Mouse (Mus musculus) E14TG2a.4 (cell line): ENCODE data around the gene D11Wsu47e.

Experiments
- H3K27me3 ChIP-seq: 2 replicates; pipeline ENCODE4 v1.6.1; 2014; ENCODE audit warnings: low read length, control low read depth; ENCODE audit not compliant: insufficient read depth
- H3K36me3 ChIP-seq: 2 replicates; pipeline ENCODE4 v1.6.1; 2014; ENCODE audit warnings: low read length, control low read depth; ENCODE audit not compliant: insufficient read depth
- H3K4me1 ChIP-seq: replicated peaks from 2 replicates; pipeline ENCODE4 v1.6.1; 2014; ENCODE audit warnings: low read depth, low read length, control low read depth
- H3K4me3 ChIP-seq: replicated peaks from 2 replicates; pipeline ENCODE4 v1.5.1; 2014; ENCODE audit warnings: mild to moderate bottlenecking, low read length
- H3K9me3 ChIP-seq: 2 replicates; pipeline ENCODE4 v1.6.1; 2014; ENCODE audit warnings: low read length, control low read depth
- CTCF ChIP-seq: conservative IDR thresholded peaks from 2 replicates; pipeline ENCODE4 v1.5.1; 2014; ENCODE audit warnings: low read length
- NANOG ChIP-seq: IDR thresholded peaks from 2 replicates; pipeline ENCODE4 v1.6.1; 2014; ENCODE audit warnings: borderline replicate concordance, low read length, mixed read lengths
- POU5F1 ChIP-seq: IDR thresholded peaks from 2 replicates; pipeline ENCODE4 v1.6.1; 2014; ENCODE audit warnings: low read length, borderline replicate concordance

Gene D11Wsu47e

DNA sequence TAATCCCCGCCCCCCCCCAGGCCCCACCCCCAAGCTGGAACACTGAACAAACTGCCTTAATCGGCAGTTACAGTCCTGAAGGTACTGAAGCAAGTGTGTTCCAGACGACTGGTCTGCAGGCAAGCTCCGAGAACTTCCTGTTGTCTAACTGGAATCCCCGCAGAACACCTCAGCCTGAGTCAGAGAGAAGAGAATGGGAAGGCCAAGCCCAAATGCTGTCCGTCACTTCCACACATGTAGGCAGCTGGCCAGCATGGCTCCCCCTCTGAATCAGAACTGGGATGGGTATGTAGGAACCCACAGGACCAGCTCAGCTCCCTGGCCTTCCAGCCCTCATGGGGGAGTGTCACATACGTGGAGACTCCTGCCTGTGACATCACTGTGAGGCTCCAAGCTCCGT is 45.7 kb downstream of the D11Wsu47e start:
- Histone ChIP-seq H3K9me3 (no peaks in the 10 kb centered on the region), H3K27me3 (no peaks in the 10 kb centered on the region), H3K36me3 (peaks cover 85% of the 10 kb centered on the region), H3K4me3 (no peak overlapping the region), H3K4me1 (peaks cover 99% of the 10 kb centered on the region)
- no peak for TF ChIP-seq CTCF
- no peak for TF ChIP-seq NANOG
- TF ChIP-seq POU5F1: no peak

DNA sequence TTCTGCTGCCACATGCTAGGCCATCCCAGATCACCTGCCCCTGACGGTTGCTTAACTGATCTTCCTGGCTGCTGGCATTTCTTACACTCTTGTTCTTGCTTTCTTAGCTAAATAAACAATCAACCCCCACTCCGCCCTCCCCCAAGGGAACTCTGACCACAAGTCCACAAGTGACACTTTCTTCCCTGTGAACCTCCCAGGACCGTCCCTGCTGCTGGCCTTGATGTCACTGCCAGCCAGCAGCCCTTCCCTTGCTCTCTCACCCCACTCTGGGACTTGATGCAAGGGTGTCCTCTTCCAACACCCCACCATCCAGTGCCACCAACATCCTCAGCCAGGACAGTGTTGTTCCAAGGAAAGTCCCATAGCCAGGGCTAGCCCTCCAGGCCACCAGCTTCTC is 46.7 kb downstream of the D11Wsu47e start:
- Histone ChIP-seq H3K9me3 (no peaks in the 10 kb centered on the region), H3K27me3 (no peaks in the 10 kb centered on the region), H3K4me1 (peaks cover 99% of the 10 kb centered on the region), H3K4me3 (no peak overlapping the region), H3K36me3 (peaks cover 90% of the 10 kb centered on the region)
- TF ChIP-seq CTCF: no peak
- no peak for TF ChIP-seq NANOG
- no peak for TF ChIP-seq POU5F1

DNA sequence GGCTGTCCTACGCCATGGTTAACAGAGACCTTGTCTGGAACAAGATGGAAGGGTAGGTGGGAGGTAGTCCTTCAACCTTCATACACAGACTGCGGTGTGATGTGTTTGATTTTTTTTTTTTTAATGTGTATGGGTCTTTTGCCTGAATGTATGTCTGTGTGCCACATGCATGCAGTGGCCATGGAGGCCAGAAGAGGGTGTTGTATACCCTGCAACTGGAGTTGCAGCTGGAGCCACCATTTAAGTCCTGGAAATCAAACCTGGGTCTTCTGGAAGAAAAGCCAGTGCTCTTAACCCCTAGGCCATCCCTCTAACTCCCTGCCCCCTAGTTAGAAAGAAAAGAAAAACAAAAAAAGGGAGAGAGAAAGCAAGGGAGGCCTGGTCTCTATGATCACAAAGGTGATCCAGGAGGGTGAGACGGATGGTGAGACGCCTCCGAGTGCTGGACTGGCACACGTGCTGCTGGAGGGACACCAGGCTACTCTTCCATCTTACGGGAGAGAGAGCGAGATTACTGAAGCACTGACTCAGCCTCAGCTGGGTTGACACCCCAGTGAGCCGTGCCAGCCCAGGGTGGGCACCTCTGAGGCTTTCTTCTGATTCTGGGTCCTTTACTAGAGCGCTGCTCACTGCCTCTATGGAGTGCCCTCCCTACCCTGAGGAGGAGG is 47.9 kb downstream of the D11Wsu47e start:
- Histone ChIP-seq H3K36me3 (peaks cover 90% of the 10 kb centered on the region), H3K27me3 (no peaks in the 10 kb centered on the region), H3K9me3 (peaks cover 3% of the 10 kb centered on the region; the same call in 1 of the 2 replicates), H3K4me3 (no peak overlapping the region), H3K4me1 (peaks cover 99% of the 10 kb centered on the region)
- TF ChIP-seq CTCF (no peak), NANOG (no peak), POU5F1 (no peak)

DNA sequence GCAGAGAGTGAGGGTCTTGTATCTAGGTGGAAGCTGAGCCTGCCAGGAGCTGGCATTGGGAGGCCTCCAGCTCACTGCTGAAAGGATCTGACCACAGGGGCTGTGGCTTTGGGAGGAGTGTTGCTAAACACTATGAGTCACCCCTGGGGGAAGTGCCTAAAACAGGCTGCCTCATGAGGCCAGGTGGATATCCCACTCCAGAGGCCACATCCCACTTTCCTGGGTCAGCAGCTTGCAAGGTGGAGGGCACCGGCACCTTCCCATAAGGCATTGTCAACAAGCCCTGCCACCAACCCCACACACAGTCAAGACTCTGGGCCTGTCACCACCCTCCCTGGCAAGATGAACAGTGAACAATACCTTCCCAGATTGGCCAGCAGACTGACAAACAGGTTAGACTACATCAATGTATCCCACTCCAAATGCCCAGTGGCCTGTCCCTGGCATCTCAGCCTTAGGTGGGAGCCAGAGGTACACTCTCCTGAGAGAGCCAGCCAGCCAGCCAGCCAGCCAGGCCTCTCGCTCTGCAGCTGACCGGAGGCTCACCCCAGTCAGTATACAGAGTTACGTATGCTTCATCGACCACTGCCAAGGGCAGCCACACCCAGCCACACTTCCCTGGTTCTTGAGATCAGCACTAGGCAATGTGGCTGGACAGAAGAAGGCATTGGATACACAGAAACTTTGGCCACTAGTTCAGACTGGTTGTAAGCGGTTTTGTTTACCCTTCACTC is 49.6 kb downstream of the D11Wsu47e start:
- Histone ChIP-seq H3K4me3 (peak overlapping the region; percentile 32; the same call in 1 of the 2 replicates), H3K36me3 (peaks cover 90% of the 10 kb centered on the region), H3K27me3 (no peaks in the 10 kb centered on the region), H3K9me3 (peaks cover 5% of the 10 kb centered on the region; the same call in 1 of the 2 replicates), H3K4me1 (peaks cover 99% of the 10 kb centered on the region)
- TF ChIP-seq CTCF (no peak), POU5F1 (no peak), NANOG (no peak)

DNA sequence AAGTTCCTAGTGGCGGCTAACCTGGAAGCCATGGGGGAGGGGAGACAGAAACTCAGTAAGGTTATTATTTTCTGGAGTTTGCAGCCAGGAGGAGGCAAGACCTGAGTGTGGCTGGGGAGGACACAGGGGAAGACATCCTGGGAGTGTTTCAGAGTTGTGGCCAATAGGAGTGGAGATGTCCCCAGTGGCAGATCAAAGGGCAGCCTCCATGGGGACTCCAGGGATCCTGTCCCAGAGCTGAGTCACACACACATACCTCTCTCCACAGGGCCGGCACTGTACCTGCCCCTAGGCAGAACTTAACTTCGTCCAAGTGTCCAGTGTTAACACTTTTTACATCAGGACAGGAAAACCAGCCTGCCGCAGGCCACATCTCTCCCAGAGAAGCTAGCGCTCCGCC is 50.9 kb downstream of the D11Wsu47e start:
- Histone ChIP-seq H3K27me3 (no peaks in the 10 kb centered on the region), H3K36me3 (peaks cover 92% of the 10 kb centered on the region), H3K4me1 (peaks cover 99% of the 10 kb centered on the region), H3K4me3 (0 out of 2 replicates have a peak overlapping the region, but pooled peaks have one; percentile 13), H3K9me3 (peaks cover 5% of the 10 kb centered on the region; the same call in 1 of the 2 replicates)
- TF ChIP-seq POU5F1 (no peak), NANOG (no peak), CTCF (no peak)

DNA sequence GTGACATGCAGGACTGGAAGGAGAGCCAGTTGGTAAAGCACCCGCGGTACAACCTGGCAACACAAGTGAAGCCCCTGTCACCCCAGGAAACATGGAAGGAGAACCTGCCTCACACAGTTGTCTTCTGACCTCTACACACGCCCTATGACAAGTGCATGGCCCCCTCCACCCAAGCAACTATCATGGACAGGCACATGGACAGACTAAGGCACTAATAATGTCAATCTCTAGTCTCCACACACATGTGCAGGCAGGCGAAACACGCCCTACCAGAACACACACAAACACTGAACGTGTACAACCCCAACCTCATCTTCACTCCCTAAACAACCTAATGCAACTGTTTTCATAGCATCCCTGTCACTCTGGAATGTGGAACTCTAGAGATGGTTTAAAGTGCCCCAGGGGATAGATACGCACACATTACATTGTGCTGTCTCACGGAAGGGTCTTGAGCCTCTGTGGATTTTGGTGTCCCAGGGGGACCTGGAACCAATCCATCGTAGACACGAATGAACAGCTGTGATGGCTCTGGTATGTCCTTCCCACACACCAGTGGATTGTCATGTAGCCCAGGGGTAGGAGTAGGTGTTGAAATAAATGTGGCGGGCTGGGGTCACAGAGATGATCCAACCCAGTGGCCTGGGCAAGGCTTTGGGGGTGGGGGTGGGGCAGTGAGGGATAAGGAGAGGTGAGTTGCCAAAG is 52.8 kb downstream of the D11Wsu47e start:
- H3K4me3 ChIP-seq: no peak overlapping the region
- H3K9me3 ChIP-seq: peaks cover 5% of the 10 kb centered on the region; the same call in 1 of the 2 replicates
- TF ChIP-seq NANOG (no peak), CTCF (no peak), POU5F1 (no peak)
- no peaks in the 10 kb centered on the region for H3K27me3 ChIP-seq
- peaks cover 99% of the 10 kb centered on the region for H3K4me1 ChIP-seq
- peaks cover 93% of the 10 kb centered on the region for H3K36me3 ChIP-seq

DNA sequence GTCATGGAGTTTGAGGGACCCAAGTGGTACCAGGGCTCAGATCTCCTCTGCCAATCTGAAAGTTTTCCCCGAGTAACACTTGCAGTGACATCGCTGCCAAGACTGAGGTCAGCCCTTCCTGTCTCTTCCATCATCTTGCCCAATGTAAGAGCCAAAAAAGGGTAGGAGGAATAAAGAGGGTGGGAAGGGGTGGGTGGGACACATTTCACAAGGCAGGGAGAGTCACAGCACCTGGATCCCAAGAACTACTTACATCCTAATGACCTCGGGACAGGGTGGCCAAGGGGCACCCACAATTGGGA is 53.3 kb downstream of the D11Wsu47e start:
- H3K4me1 ChIP-seq: peaks cover 99% of the 10 kb centered on the region
- no peak overlapping the region for H3K4me3 ChIP-seq
- H3K9me3 ChIP-seq: peaks cover 5% of the 10 kb centered on the region; the same call in 1 of the 2 replicates
- TF ChIP-seq POU5F1 (no peak), CTCF (no peak), NANOG (no peak)
- no peaks in the 10 kb centered on the region for H3K27me3 ChIP-seq
- peaks cover 93% of the 10 kb centered on the region for H3K36me3 ChIP-seq

DNA sequence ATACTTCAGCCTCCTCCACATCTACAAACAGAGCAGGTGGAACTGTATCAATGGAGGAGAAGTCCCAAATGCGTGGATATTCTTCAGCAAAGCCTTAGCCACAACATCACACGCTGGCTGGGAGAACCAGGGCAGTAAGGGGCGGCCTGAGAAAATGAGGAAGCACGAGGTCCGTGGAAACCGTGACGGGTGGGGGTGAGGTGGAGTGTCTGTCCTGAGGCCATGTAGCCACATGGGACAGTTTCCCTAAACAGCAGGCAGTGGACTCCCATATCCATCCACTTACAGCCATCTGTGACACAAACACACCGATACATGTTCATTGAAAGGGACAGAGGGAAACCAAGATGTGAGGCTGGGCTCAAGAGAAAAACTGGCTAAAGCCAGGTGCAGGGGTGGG is 53.7 kb downstream of the D11Wsu47e start:
- Histone ChIP-seq H3K9me3 (peaks cover 5% of the 10 kb centered on the region; the same call in 1 of the 2 replicates), H3K36me3 (peaks cover 93% of the 10 kb centered on the region), H3K4me1 (peaks cover 98% of the 10 kb centered on the region), H3K4me3 (no peak overlapping the region), H3K27me3 (no peaks in the 10 kb centered on the region)
- no peak for TF ChIP-seq NANOG
- TF ChIP-seq POU5F1: no peak
- TF ChIP-seq CTCF: no peak
